Mouse (Mus musculus): ENCODE data around the gene Invs.

Invs gene

GRCm38 (mm10) chr4:48461060-48461459, 181.5 kb downstream of the Invs start:
- DNase-seq: no peak

GRCm38 (mm10) chr4:48470977-48471376, 191.4 kb downstream of the Invs start:
- DNase-seq: no peak

GRCm38 (mm10) chr4:48472052-48472791, 192.7 kb downstream of the Invs start:
- DNase-seq: no peak

- DNase-seq: peak; percentile 92
These were observed 193.5 kb downstream of the Invs start, which contains the start of gene Tex10 for GRCm38 (mm10) chr4:48472792-48473650. Gene Tex10, minus strand, starts transcription at chr4:48473459.

GRCm38 (mm10) chr4:48473651-48474011, 194.1 kb downstream of the Invs start:
- no peak for DNase-seq

- DNase-seq: peak; percentile 73
These were observed 201.7 kb downstream of the Invs start for GRCm38 (mm10) chr4:48481287-48481686.

Data from lung, postnatal 36 days (tissue).